10 mouse cellular contexts compared by ENCODE assay signal in the genomic region with DNA sequence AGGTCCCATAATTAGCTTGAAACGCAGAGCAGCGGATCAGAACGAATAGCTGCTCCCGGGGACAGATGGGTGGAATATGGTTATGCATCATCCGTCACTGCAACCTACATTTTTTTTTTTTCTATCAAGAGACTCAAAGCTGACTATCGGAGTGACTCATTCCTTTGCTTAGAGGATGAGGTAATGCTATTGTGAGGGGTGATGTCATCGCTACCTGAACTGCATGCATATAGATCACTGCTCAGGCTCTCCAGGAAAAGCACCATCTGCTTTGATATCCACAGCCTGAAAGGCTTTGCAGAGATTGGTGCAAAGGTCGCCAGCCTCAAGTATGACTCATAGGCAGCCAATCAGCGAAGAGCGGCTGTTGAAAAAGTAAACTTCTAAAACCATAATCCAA. TPM values are rescaled to one million over a fixed set of nuclear protein-coding genes. Genes with fewer than 3 reads are reported as not detected.
DNase-seq lines count a peak whose midpoint lies in the region; ATAC-seq and TF ChIP-seq lines count a peak whose summit lies in the region.
"Had no signal": no experiment of that assay in that cellular context is flagged by ENCODE, and none has a peak within 500 bp of the region (broad histone marks: within the 10 kb centered on the region; RNA-seq: fewer than 3 reads in every experiment).

No protein-coding gene starts in this region.

- H3K4me3 ChIP-seq in kidney, postnatal 0 days (replicated peaks; ENCODE audit: low read depth, low read length), result no peak overlapping the region
- H3K4me3 ChIP-seq in hindbrain, embryonic 12.5 days, result no peak overlapping the region
- H3K4me3 ChIP-seq in liver, embryonic 13.5 days (replicated peaks), result no peak overlapping the region
- H3K4me3 ChIP-seq: limb, embryonic 13.5 days had no signal

- TF ChIP-seq CTCF in kidney, postnatal 0 days (IDR thresholded peaks at IDR 0.05; ENCODE audit: low read depth), result no peak

- H3K36me3 ChIP-seq in kidney, postnatal 0 days (ENCODE audit: insufficient read depth, low read length), result no peaks in the 10 kb centered on the region
- H3K36me3 ChIP-seq in hindbrain, embryonic 12.5 days, result no peaks in the 10 kb centered on the region
- no peaks in the 10 kb centered on the region for H3K36me3 ChIP-seq in liver, embryonic 13.5 days
- no peaks in the 10 kb centered on the region for H3K36me3 ChIP-seq in splenic B cell, adult 2 months (ENCODE audit: control insufficient read depth, insufficient read depth, low read length, poor library complexity, severe bottlenecking)

- H3K4me1 ChIP-seq in kidney, postnatal 0 days (replicated peaks; ENCODE audit: insufficient read depth, low read length), result no peaks in the 10 kb centered on the region
- H3K4me1 ChIP-seq in hindbrain, embryonic 12.5 days, result peaks cover 12% of the 10 kb centered on the region
- H3K4me1 ChIP-seq in liver, embryonic 13.5 days (replicated peaks), result peaks cover 15% of the 10 kb centered on the region

- H3K9ac ChIP-seq in kidney, postnatal 0 days (ENCODE audit: low read depth, low read length), result no peak overlapping the region
- no peak overlapping the region for H3K9ac ChIP-seq in hindbrain, embryonic 12.5 days
- H3K9ac ChIP-seq in liver, embryonic 13.5 days, result no peak overlapping the region
- H3K9ac ChIP-seq: limb, embryonic 13.5 days had no signal

- DNase-seq in kidney, postnatal 0 days (ENCODE audit: low spot score), result peak; percentile 24
- DNase-seq in kidney, postnatal 4 days, result no peak
- peak; percentile 68 for DNase-seq in Muller cell, postnatal 12 days (ENCODE audit: inconsistent ontology term)
- peak; percentile 56 to 69 for DNase-seq in cerebellum, postnatal 25 days
- DNase-seq in liver, embryonic 13.5 days, result no peak
- peak; percentile 88 for DNase-seq in splenic B cell, adult 2 months (ENCODE audit: low read depth, low spot score)
- DNase-seq in gastrocnemius, postnatal 25 days, result no peak

- no peaks in the 10 kb centered on the region for H3K27me3 ChIP-seq in kidney, postnatal 0 days (ENCODE audit: insufficient read depth, low read length)
- H3K27me3 ChIP-seq in hindbrain, embryonic 12.5 days, result no peaks in the 10 kb centered on the region
- H3K27me3 ChIP-seq in liver, embryonic 13.5 days, result no peaks in the 10 kb centered on the region
- no peaks in the 10 kb centered on the region for H3K27me3 ChIP-seq in splenic B cell, adult 2 months (ENCODE audit: control insufficient read depth, insufficient read depth, low read length, poor library complexity, severe bottlenecking)
- H3K27me3 ChIP-seq: limb, embryonic 13.5 days had no signal

- no peak overlapping the region for H3K27ac ChIP-seq in kidney, postnatal 0 days
- 0 out of 2 replicates have a peak overlapping the region, but pooled peaks have one; percentile 4 for H3K27ac ChIP-seq in hindbrain, embryonic 12.5 days
- H3K27ac ChIP-seq in liver, embryonic 13.5 days, result no peak overlapping the region
- H3K27ac ChIP-seq: limb, embryonic 13.5 days had no signal

- ATAC-seq in kidney, postnatal 0 days (replicated peaks; ENCODE audit: low FRiP score, low read depth), result peak; percentile 61; the same call in 1 of the 2 replicates
- peak; percentile 83 for ATAC-seq in hindbrain, embryonic 12.5 days (ENCODE audit: low FRiP score)
- peak; percentile 34; the same call in 1 of the 2 replicates for ATAC-seq in liver, embryonic 13.5 days (ENCODE audit: low read depth)

- H3K9me3 ChIP-seq in kidney, postnatal 0 days (replicated peaks; ENCODE audit: low read length), result no peaks in the 10 kb centered on the region
- H3K9me3 ChIP-seq in hindbrain, embryonic 12.5 days (replicated peaks), result no peaks in the 10 kb centered on the region
- H3K9me3 ChIP-seq in liver, embryonic 13.5 days (replicated peaks), result no peaks in the 10 kb centered on the region
- H3K9me3 ChIP-seq: limb, embryonic 13.5 days had no signal

- no peak overlapping the region for H3K4me2 ChIP-seq in kidney, postnatal 0 days (ENCODE audit: low read length)
- H3K4me2 ChIP-seq in hindbrain, embryonic 12.5 days (replicated peaks), result no peak overlapping the region
- no peak overlapping the region for H3K4me2 ChIP-seq in liver, embryonic 13.5 days
- H3K4me2 ChIP-seq: limb, embryonic 13.5 days had no signal

- WGBS in kidney, postnatal 0 days, result 58% methylated on average over 10 of the region's 10 CpGs
- WGBS in hindbrain, embryonic 12.5 days, result 72% methylated on average over 10 of the region's 10 CpGs
- WGBS in liver, embryonic 13.5 days (ENCODE audit: insufficient replicate concordance), result 80% methylated on average over 10 of the region's 10 CpGs

RNA-seq across cellular contexts. Expression of a gene that starts 27.8 kb away (rescaled TPM):
- polyA plus RNA-seq in kidney, postnatal 0 days (2015; fragmentation: Nextera tagmentation; extraction: Ambion mirVana), result 12.2 and 12.5 TPM in 2 replicates
- polyA plus RNA-seq in hindbrain, embryonic 12.5 days (2016; fragmentation: Nextera tagmentation; extraction: Ambion mirVana), result 16.1 and 17.6 TPM in 2 replicates
- 3.4 and 3.5 TPM in 2 replicates for polyA plus RNA-seq in liver, embryonic 13.5 days (2015; fragmentation: Nextera tagmentation; extraction: Ambion mirVana)
- 1 to 10 TPM; 4.9 to 5.9 TPM for total RNA-seq in gastrocnemius, postnatal 25 days (2021)

RNA-seq across cellular contexts. Expression of a gene that starts 46.6 kb away (rescaled TPM):
- polyA plus RNA-seq in kidney, postnatal 0 days (2015; fragmentation: Nextera tagmentation; extraction: Ambion mirVana), result not detected in 2 replicates
- polyA plus RNA-seq in hindbrain, embryonic 12.5 days (2016; fragmentation: Nextera tagmentation; extraction: Ambion mirVana), result not detected in 2 replicates
- polyA plus RNA-seq in liver, embryonic 13.5 days (2015; fragmentation: Nextera tagmentation; extraction: Ambion mirVana), result not detected in 2 replicates
- not detected for total RNA-seq in gastrocnemius, postnatal 25 days (2021)
- total RNA-seq: adrenal gland, adult 18-20 months had no signal
- polyA plus RNA-seq: limb, embryonic 13.5 days had no signal

Comparison
In these comparisons a context has a peak if more than half of its experiments do, and no peak if none do; other contexts are left out.
1. DNase-seq: peak in kidney, postnatal 0 days (single experiment), Muller cell, postnatal 12 days (single experiment), cerebellum, postnatal 25 days (2 of 2) and splenic B cell, adult 2 months (single experiment); none in kidney, postnatal 4 days (0 of 2), liver, embryonic 13.5 days (single experiment) and gastrocnemius, postnatal 25 days (single experiment).
2. Peak in every context shown above with its lines, with median percentiles within 50 percentile points of each other: ATAC-seq.